Mouse (Mus musculus) embryo, embryonic 11.5 days (tissue): Measurements from ENCODE around the gene Emg1.

ENCODE experiments used
- DNase-seq: peaks from one replicate; pipeline ENCODE4 v3.0.0-alpha.2; 2012; ENCODE audit warnings: low read depth, low spot score

Emg1 gene

GRCm38 (mm10) chr6:124711824-124712782 is at the start of gene Emg1, which contains the start of gene Phb2:
Gene Emg1 (minus strand): TSS chr6:124712178.
Gene Phb2 (plus strand): TSS chr6:124712336.
- DNase-seq: peak; percentile 96

- peak; percentile 75 for DNase-seq
These were observed 47.3 kb upstream of the Emg1 start for GRCm38 (mm10) chr6:124759259-124759658.

GRCm38 (mm10) chr6:124758849-124759232 is 46.9 kb upstream of the Emg1 start:
- no peak for DNase-seq

GRCm38 (mm10) chr6:124757909-124758848 is 46.2 kb upstream of the Emg1 start:
- DNase-seq: no peak

- DNase-seq: no peak
These were observed 45.4 kb upstream of the Emg1 start for GRCm38 (mm10) chr6:124757351-124757880.

- peak; percentile 64 for DNase-seq
These were observed 44.8 kb upstream of the Emg1 start for GRCm38 (mm10) chr6:124756652-124757350.

GRCm38 (mm10) chr6:124755831-124756595 is 44.0 kb upstream of the Emg1 start, which contains the start of the genes Gm45234 and Atn1:
Gene Gm45234 (minus strand): TSS chr6:124756021.
Gene Atn1 (minus strand): TSS chr6:124756524.
- DNase-seq: no peak

GRCm38 (mm10) chr6:124755306-124755705 is 43.3 kb upstream of the Emg1 start:
- no peak for DNase-seq

- no peak for DNase-seq
These were observed 41.9 kb upstream of the Emg1 start for GRCm38 (mm10) chr6:124753861-124754260.

- no peak for DNase-seq
These were observed 38.4 kb upstream of the Emg1 start for GRCm38 (mm10) chr6:124750405-124750804.

- no peak for DNase-seq
These were observed 35.0 kb upstream of the Emg1 start for GRCm38 (mm10) chr6:124746654-124747632.

GRCm38 (mm10) chr6:124746296-124746605 is 34.3 kb upstream of the Emg1 start:
- no peak for DNase-seq

GRCm38 (mm10) chr6:124745490-124746295 is 33.7 kb upstream of the Emg1 start:
- peak; percentile 93 for DNase-seq

- DNase-seq: no peak
These were observed 32.9 kb upstream of the Emg1 start for GRCm38 (mm10) chr6:124744755-124745321.

GRCm38 (mm10) chr6:124743647-124744046 is 31.7 kb upstream of the Emg1 start:
- no peak for DNase-seq

GRCm38 (mm10) chr6:124742839-124743514 is 31.0 kb upstream of the Emg1 start:
- no peak for DNase-seq

- no peak for DNase-seq
These were observed 29.9 kb upstream of the Emg1 start for GRCm38 (mm10) chr6:124741842-124742241.
